Mouse (Mus musculus): Measurements from ENCODE around the gene Gm5136. TPM values are rescaled to one million over a fixed set of nuclear protein-coding genes. Genes with fewer than 3 reads are reported as not detected.
A peak's percentile ranks its signal among the peaks of the same experiment; 100 is the strongest.

The Gm5136 gene
- polyA plus RNA-seq, 1 experiment: not detected

GRCm38 (mm10) chr10:108697062-108697461 lies 2.9 kb downstream of the Gm5136 start:
- Histone ChIP-seq H3K4me3 (no peak overlapping the region), H3K4me2 (ENCODE audit: low read depth) (peak overlapping the region; percentile 24), H3ac (ENCODE audit: control insufficient read depth, insufficient read length) (no peak overlapping the region), H3K27me3 (ENCODE audit: control insufficient read depth, insufficient read depth, insufficient read length) (no peaks in the 10 kb centered on the region), H3K36me3 (ENCODE audit: control insufficient read depth, insufficient read depth) (no peaks in the 10 kb centered on the region), H3K79me2 (ENCODE audit: control insufficient read depth, insufficient read depth) (no peaks in the 10 kb centered on the region)
- TF ChIP-seq CEBPB (IDR thresholded peaks at IDR 0.05; ENCODE audit: insufficient read depth, poor library complexity, severe bottlenecking): no peak

GRCm38 (mm10) chr10:108690954-108691353 lies 9.0 kb downstream of the Gm5136 start:
- no peaks in the 10 kb centered on the region for H3K79me2 ChIP-seq (ENCODE audit: control insufficient read depth, insufficient read depth)
- H3ac ChIP-seq (ENCODE audit: control insufficient read depth, insufficient read length): no peak overlapping the region
- no peaks in the 10 kb centered on the region for H3K27me3 ChIP-seq (ENCODE audit: control insufficient read depth, insufficient read depth, insufficient read length)
- TF ChIP-seq POLR2A (IDR thresholded peaks at IDR 0.05; ENCODE audit: insufficient read length, low read depth) (no peak), SRF (IDR thresholded peaks at IDR 0.05; ENCODE audit: control insufficient read depth, insufficient read length, low read depth) (no peak), TCF3 (IDR thresholded peaks at IDR 0.05; ENCODE audit: insufficient read length, low read depth) (no peak), MYOG (IDR thresholded peaks at IDR 0.05; ENCODE audit: control insufficient read depth in 1 of 3, insufficient read depth in 1 of 3, insufficient read length in 2 of 3, low read depth in 2 of 3) (no peak), POLR2AphosphoS2 (IDR thresholded peaks at IDR 0.05; ENCODE audit: insufficient read length, low read depth) (no peak), CEBPB (IDR thresholded peaks at IDR 0.05; ENCODE audit: insufficient read depth, poor library complexity, severe bottlenecking) (no peak), REST (IDR thresholded peaks at IDR 0.05; ENCODE audit: insufficient read depth, insufficient read length) (no peak), MAX (IDR thresholded peaks at IDR 0.05; ENCODE audit: low read depth) (no peak), USF1 (IDR thresholded peaks at IDR 0.05; ENCODE audit: low read depth) (no peak), E2F4 (IDR thresholded peaks at IDR 0.05; ENCODE audit: insufficient read depth) (no peak), MYOD1 (IDR thresholded peaks at IDR 0.05; ENCODE audit: control insufficient read depth in 1 of 3, insufficient read length in 2 of 3, low read depth in 2 of 3) (no peak), TCF12 (IDR thresholded peaks at IDR 0.05; ENCODE audit: insufficient read depth, poor library complexity, severe bottlenecking) (no peak)
- no peak overlapping the region for H3K4me3 ChIP-seq
- H3K4me2 ChIP-seq (ENCODE audit: low read depth): no peak overlapping the region
- no peaks in the 10 kb centered on the region for H3K36me3 ChIP-seq (ENCODE audit: control insufficient read depth, insufficient read depth)

- H3K36me3 ChIP-seq (ENCODE audit: control insufficient read depth, insufficient read depth): no peaks in the 10 kb centered on the region
- TF ChIP-seq TCF12 (IDR thresholded peaks at IDR 0.05; ENCODE audit: insufficient read depth, poor library complexity, severe bottlenecking) (no peak), POLR2AphosphoS2 (IDR thresholded peaks at IDR 0.05; ENCODE audit: insufficient read length, low read depth) (no peak), MYOG (IDR thresholded peaks at IDR 0.05; ENCODE audit: control insufficient read depth in 1 of 3, insufficient read depth in 1 of 3, insufficient read length in 2 of 3, low read depth in 2 of 3) (no peak), USF1 (IDR thresholded peaks at IDR 0.05; ENCODE audit: low read depth) (no peak), TCF3 (IDR thresholded peaks at IDR 0.05; ENCODE audit: insufficient read length, low read depth) (no peak), REST (IDR thresholded peaks at IDR 0.05; ENCODE audit: insufficient read depth, insufficient read length) (no peak), POLR2A (IDR thresholded peaks at IDR 0.05; ENCODE audit: insufficient read length, low read depth) (no peak), SRF (IDR thresholded peaks at IDR 0.05; ENCODE audit: control insufficient read depth, insufficient read length, low read depth) (no peak), MYOD1 (IDR thresholded peaks at IDR 0.05; ENCODE audit: control insufficient read depth in 1 of 3, insufficient read length in 2 of 3, low read depth in 2 of 3) (no peak)
- H3K79me2 ChIP-seq (ENCODE audit: control insufficient read depth, insufficient read depth): no peaks in the 10 kb centered on the region
- no peaks in the 10 kb centered on the region for H3K27me3 ChIP-seq (ENCODE audit: control insufficient read depth, insufficient read depth, insufficient read length)
- no peak overlapping the region for H3K4me2 ChIP-seq (ENCODE audit: low read depth)
- no peak overlapping the region for H3ac ChIP-seq (ENCODE audit: control insufficient read depth, insufficient read length)
- H3K4me3 ChIP-seq: no peak overlapping the region
These were observed 13.3 kb downstream of the Gm5136 start for GRCm38 (mm10) chr10:108686696-108687095.

GRCm38 (mm10) chr10:108679675-108680390 lies 20.1 kb downstream of the Gm5136 start:
- H3K79me2 ChIP-seq (ENCODE audit: control insufficient read depth, insufficient read depth): no peaks in the 10 kb centered on the region
- TF ChIP-seq TCF3 (IDR thresholded peaks at IDR 0.05; ENCODE audit: insufficient read length, low read depth) (no peak), POLR2A (IDR thresholded peaks at IDR 0.05; ENCODE audit: insufficient read length, low read depth) (no peak), POLR2AphosphoS2 (IDR thresholded peaks at IDR 0.05; ENCODE audit: insufficient read length, low read depth) (no peak), USF1 (IDR thresholded peaks at IDR 0.05; ENCODE audit: low read depth) (no peak), SRF (IDR thresholded peaks at IDR 0.05; ENCODE audit: control insufficient read depth, insufficient read length, low read depth) (no peak)
- no peak overlapping the region for H3K4me2 ChIP-seq (ENCODE audit: low read depth)
- no peaks in the 10 kb centered on the region for H3K27me3 ChIP-seq (ENCODE audit: control insufficient read depth, insufficient read depth, insufficient read length)
- H3K4me3 ChIP-seq: no peak overlapping the region
- no peaks in the 10 kb centered on the region for H3K36me3 ChIP-seq (ENCODE audit: control insufficient read depth, insufficient read depth)
- no peak overlapping the region for H3ac ChIP-seq (ENCODE audit: control insufficient read depth, insufficient read length)

- H3K79me2 ChIP-seq (ENCODE audit: control insufficient read depth, insufficient read depth): no peaks in the 10 kb centered on the region
- H3ac ChIP-seq (ENCODE audit: control insufficient read depth, insufficient read length): no peak overlapping the region
- H3K4me2 ChIP-seq (ENCODE audit: low read depth): no peak overlapping the region
- H3K36me3 ChIP-seq (ENCODE audit: control insufficient read depth, insufficient read depth): no peaks in the 10 kb centered on the region
- no peaks in the 10 kb centered on the region for H3K27me3 ChIP-seq (ENCODE audit: control insufficient read depth, insufficient read depth, insufficient read length)
- no peak overlapping the region for H3K4me3 ChIP-seq
- TF ChIP-seq CEBPB (IDR thresholded peaks at IDR 0.05; ENCODE audit: insufficient read depth, poor library complexity, severe bottlenecking) (no peak), POLR2AphosphoS2 (IDR thresholded peaks at IDR 0.05; ENCODE audit: insufficient read length, low read depth) (no peak), TCF3 (IDR thresholded peaks at IDR 0.05; ENCODE audit: insufficient read length, low read depth) (no peak), POLR2A (IDR thresholded peaks at IDR 0.05; ENCODE audit: insufficient read length, low read depth) (no peak), MAX (IDR thresholded peaks at IDR 0.05; ENCODE audit: low read depth) (no peak), E2F4 (IDR thresholded peaks at IDR 0.05; ENCODE audit: insufficient read depth) (no peak), MYOD1 (IDR thresholded peaks at IDR 0.05; ENCODE audit: control insufficient read depth in 1 of 3, insufficient read length in 2 of 3, low read depth in 2 of 3) (no peak), USF1 (IDR thresholded peaks at IDR 0.05; ENCODE audit: low read depth) (no peak), REST (IDR thresholded peaks at IDR 0.05; ENCODE audit: insufficient read depth, insufficient read length) (no peak), TCF12 (IDR thresholded peaks at IDR 0.05; ENCODE audit: insufficient read depth, poor library complexity, severe bottlenecking) (no peak), MYOG (IDR thresholded peaks at IDR 0.05; ENCODE audit: control insufficient read depth in 1 of 3, insufficient read depth in 1 of 3, insufficient read length in 2 of 3, low read depth in 2 of 3) (no peak), SRF (IDR thresholded peaks at IDR 0.05; ENCODE audit: control insufficient read depth, insufficient read length, low read depth) (no peak)
These were observed 22.9 kb downstream of the Gm5136 start for GRCm38 (mm10) chr10:108677053-108677452.
